Mouse (Mus musculus): ENCODE measurements around the gene Dnmt3a. TPM values are rescaled to one million over a fixed set of nuclear protein-coding genes. Genes with fewer than 3 reads are reported as not detected.

Dnmt3a gene
- polyA plus RNA-seq, 1 experiment from 2014 or later: 116 TPM

GRCm38 (mm10) chr12:3857773-3858172 is 52.0 kb downstream of the Dnmt3a start:
- Histone ChIP-seq H3K9me3 (replicated peaks) (no peaks in the 10 kb centered on the region), H3K4me2 (no peak overlapping the region), H3K27me3 (replicated peaks) (no peaks in the 10 kb centered on the region), H3K9ac (replicated peaks) (no peak overlapping the region), H3K27ac (replicated peaks) (no peak overlapping the region), H3K4me1 (peaks cover 24% of the 10 kb centered on the region), H3K4me3 (replicated peaks) (no peak overlapping the region), H3K36me3 (peaks cover 32% of the 10 kb centered on the region)
- ATAC-seq (ENCODE audit: low FRiP score): no peak
- 85% methylated on average over 9 of the region's 9 CpGs for WGBS

DNA sequence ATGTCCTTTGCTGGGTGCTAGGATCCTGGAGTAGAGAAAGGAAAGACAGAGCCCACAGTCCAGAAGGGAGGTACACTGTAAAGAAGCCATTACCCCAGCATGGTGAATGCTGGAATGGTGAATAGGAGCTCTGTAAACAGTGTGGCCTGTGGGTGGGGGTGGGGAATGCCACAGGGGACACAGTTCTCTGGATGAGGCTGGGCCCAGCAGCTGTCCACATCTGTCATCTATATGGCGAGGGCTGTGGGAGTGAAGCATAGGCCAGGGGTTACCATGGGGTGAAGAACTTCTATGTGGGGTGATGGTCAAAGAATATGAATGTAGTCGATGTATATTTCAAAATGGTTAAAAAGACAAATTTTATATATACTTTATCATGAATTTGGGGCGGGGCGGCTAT is 52.9 kb downstream of the Dnmt3a start:
- Histone ChIP-seq H3K9me3 (replicated peaks) (no peaks in the 10 kb centered on the region), H3K4me3 (replicated peaks) (no peak overlapping the region), H3K27ac (replicated peaks) (no peak overlapping the region), H3K36me3 (peaks cover 32% of the 10 kb centered on the region), H3K4me2 (no peak overlapping the region), H3K9ac (replicated peaks) (no peak overlapping the region), H3K4me1 (peaks cover 24% of the 10 kb centered on the region), H3K27me3 (replicated peaks) (no peaks in the 10 kb centered on the region)
- 91% methylated on average over 4 of the region's 4 CpGs for WGBS
- ATAC-seq (ENCODE audit: low FRiP score): no peak

GRCm38 (mm10) chr12:3859545-3859944 is 53.7 kb downstream of the Dnmt3a start:
- Histone ChIP-seq H3K27me3 (replicated peaks) (no peaks in the 10 kb centered on the region), H3K4me1 (peaks cover 24% of the 10 kb centered on the region), H3K36me3 (peaks cover 29% of the 10 kb centered on the region), H3K4me2 (no peak overlapping the region), H3K9me3 (replicated peaks) (no peaks in the 10 kb centered on the region), H3K4me3 (replicated peaks) (no peak overlapping the region), H3K27ac (replicated peaks) (no peak overlapping the region), H3K9ac (replicated peaks) (no peak overlapping the region)
- 77% methylated on average over 3 of the region's 3 CpGs for WGBS
- no peak for ATAC-seq (ENCODE audit: low FRiP score)

GRCm38 (mm10) chr12:3860005-3860404 is 54.2 kb downstream of the Dnmt3a start:
- H3K27ac ChIP-seq (replicated peaks): no peak overlapping the region
- no peaks in the 10 kb centered on the region for H3K27me3 ChIP-seq (replicated peaks)
- H3K36me3 ChIP-seq: peaks cover 29% of the 10 kb centered on the region
- H3K4me3 ChIP-seq (replicated peaks): no peak overlapping the region
- ATAC-seq (ENCODE audit: low FRiP score): no peak
- H3K9me3 ChIP-seq (replicated peaks): no peaks in the 10 kb centered on the region
- peaks cover 24% of the 10 kb centered on the region for H3K4me1 ChIP-seq
- no peak overlapping the region for H3K4me2 ChIP-seq
- no peak overlapping the region for H3K9ac ChIP-seq (replicated peaks)
- 59% methylated on average over 5 of the region's 5 CpGs for WGBS

DNA sequence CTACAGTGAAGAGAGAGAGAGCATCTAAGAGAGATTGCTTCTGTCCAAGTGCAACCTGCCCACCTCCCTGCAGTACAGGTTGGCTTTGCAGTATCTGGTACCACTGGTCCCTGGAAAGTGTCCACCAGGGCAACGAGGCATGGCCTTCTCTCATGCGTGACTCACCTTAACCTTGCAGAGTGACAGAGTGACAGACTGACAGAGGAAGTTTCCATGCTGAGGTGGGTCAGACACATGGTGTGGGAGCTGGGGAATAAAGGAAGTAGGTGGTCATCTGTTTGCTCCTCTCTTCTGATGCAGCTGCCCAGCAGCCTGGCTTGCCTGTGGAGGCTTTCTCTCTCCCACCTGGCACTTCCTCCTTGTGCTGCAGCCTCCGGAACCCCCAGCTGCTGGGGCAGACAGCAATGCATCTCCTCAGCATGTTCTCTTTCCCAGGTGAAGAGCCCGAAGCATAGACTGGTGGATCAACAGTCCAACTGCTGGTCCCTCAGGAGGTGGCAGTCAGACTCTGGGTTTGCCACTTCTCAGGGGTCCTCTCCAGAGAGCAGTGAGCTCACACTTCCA is 55.9 kb downstream of the Dnmt3a start:
- no peak for ATAC-seq (ENCODE audit: low FRiP score)

DNA sequence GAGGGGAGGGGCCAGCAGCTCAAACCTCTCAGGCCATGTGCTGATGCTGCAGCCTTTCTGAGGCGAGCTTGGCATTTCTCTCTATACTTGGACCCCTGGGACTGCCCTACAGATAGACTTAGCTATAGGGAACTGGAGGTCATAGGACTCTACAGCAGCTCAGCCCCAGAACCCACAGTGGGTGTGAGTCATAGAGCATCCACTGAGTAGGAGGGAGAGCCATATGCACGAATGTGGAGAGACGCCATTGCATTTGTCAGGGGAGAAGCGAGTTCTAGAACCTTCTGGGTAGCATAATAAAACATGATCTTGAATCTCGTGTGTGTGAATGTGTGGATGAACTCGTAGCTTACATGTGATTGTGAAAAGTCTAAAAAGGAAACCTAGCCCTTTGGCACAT is 56.4 kb downstream of the Dnmt3a start:
- H3K9me3 ChIP-seq (replicated peaks): no peaks in the 10 kb centered on the region
- H3K4me1 ChIP-seq: peaks cover 11% of the 10 kb centered on the region
- no peak overlapping the region for H3K4me2 ChIP-seq
- WGBS: 86% methylated on average over 6 of the region's 6 CpGs
- no peaks in the 10 kb centered on the region for H3K27me3 ChIP-seq (replicated peaks)
- H3K9ac ChIP-seq (replicated peaks): no peak overlapping the region
- no peak for ATAC-seq (ENCODE audit: low FRiP score)
- no peak overlapping the region for H3K4me3 ChIP-seq (replicated peaks)
- H3K27ac ChIP-seq (replicated peaks): no peak overlapping the region
- peaks cover 40% of the 10 kb centered on the region for H3K36me3 ChIP-seq

More for the DNA sequence above, 55.9 kb downstream of the Dnmt3a start:
- no peaks in the 10 kb centered on the region for H3K9me3 ChIP-seq (replicated peaks)
- peaks cover 39% of the 10 kb centered on the region for H3K36me3 ChIP-seq
- H3K4me2 ChIP-seq: no peak overlapping the region
- H3K27ac ChIP-seq (replicated peaks): no peak overlapping the region
- no peak overlapping the region for H3K4me3 ChIP-seq (replicated peaks)
- WGBS: 83% methylated on average over 4 of the region's 4 CpGs
- no peaks in the 10 kb centered on the region for H3K27me3 ChIP-seq (replicated peaks)
- peaks cover 11% of the 10 kb centered on the region for H3K4me1 ChIP-seq
- no peak overlapping the region for H3K9ac ChIP-seq (replicated peaks)

DNA sequence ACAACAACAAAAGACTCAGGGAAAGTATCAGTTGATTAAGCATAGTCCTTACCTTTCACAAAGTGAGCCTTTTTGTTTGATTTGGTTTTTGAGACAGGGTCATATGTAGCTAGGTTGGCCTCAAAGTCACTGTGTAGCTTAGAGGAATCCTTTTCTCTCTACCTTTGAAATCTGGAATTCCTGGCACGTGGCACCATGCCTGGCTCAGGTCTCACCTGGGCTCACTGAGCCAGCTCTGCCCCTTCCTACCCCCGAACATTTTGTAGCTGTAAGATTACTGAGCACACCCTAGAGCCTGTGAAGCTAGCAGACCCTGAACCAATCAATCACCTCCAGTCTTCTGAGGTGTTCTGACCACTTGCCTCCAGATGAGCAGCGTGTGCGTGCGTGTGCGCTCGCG is 58.4 kb downstream of the Dnmt3a start:
- Histone ChIP-seq H3K9me3 (replicated peaks) (no peaks in the 10 kb centered on the region), H3K36me3 (peaks cover 44% of the 10 kb centered on the region), H3K9ac (replicated peaks) (no peak overlapping the region), H3K27ac (replicated peaks) (no peak overlapping the region), H3K4me2 (no peak overlapping the region), H3K4me1 (peaks cover 6% of the 10 kb centered on the region), H3K27me3 (replicated peaks) (no peaks in the 10 kb centered on the region), H3K4me3 (replicated peaks) (no peak overlapping the region)
- 95% methylated on average over 8 of the region's 8 CpGs for WGBS
- ATAC-seq (ENCODE audit: low FRiP score): no peak

DNA sequence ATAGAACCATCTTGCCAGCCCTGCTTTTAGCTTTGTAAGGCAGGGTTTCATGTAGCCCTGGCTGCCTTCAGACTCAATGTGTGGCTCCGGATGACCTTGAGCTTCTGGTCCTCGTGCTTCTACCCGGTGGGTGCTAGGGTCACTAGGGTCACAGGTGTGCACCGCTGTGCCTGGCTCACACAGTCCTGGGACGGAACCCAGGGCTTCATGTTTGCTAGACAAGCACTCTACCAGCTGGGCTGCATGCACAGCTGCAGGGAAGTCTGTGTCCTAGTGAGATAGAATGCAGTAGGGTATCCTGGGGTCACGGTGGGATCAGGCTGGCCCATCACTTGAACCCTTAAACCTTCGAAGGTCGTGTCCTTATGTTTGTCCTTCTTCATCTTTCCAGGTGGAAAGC is 59.8 kb downstream of the Dnmt3a start:
- Histone ChIP-seq H3K9ac (replicated peaks) (no peak overlapping the region), H3K27me3 (replicated peaks) (no peaks in the 10 kb centered on the region), H3K9me3 (replicated peaks) (no peaks in the 10 kb centered on the region), H3K36me3 (peaks cover 39% of the 10 kb centered on the region), H3K27ac (replicated peaks) (no peak overlapping the region), H3K4me3 (replicated peaks) (no peak overlapping the region), H3K4me1 (peaks cover 4% of the 10 kb centered on the region), H3K4me2 (no peak overlapping the region)
- WGBS: 90% methylated on average over 8 of the region's 8 CpGs
- no peak for ATAC-seq (ENCODE audit: low FRiP score)

GRCm38 (mm10) chr12:3866654-3867370 is 61.0 kb downstream of the Dnmt3a start:
- 65% methylated on average over 12 of the region's 12 CpGs for WGBS
- H3K27me3 ChIP-seq (replicated peaks): no peaks in the 10 kb centered on the region
- ATAC-seq (ENCODE audit: low FRiP score): 0 out of 2 replicates have a peak, but pooled peaks have one; percentile 13
- H3K27ac ChIP-seq (replicated peaks): no peak overlapping the region
- peaks cover 16% of the 10 kb centered on the region for H3K4me1 ChIP-seq
- H3K9ac ChIP-seq (replicated peaks): no peak overlapping the region
- H3K9me3 ChIP-seq (replicated peaks): no peaks in the 10 kb centered on the region
- H3K36me3 ChIP-seq: peaks cover 36% of the 10 kb centered on the region
- no peak overlapping the region for H3K4me3 ChIP-seq (replicated peaks)
- H3K4me2 ChIP-seq: no peak overlapping the region

DNA sequence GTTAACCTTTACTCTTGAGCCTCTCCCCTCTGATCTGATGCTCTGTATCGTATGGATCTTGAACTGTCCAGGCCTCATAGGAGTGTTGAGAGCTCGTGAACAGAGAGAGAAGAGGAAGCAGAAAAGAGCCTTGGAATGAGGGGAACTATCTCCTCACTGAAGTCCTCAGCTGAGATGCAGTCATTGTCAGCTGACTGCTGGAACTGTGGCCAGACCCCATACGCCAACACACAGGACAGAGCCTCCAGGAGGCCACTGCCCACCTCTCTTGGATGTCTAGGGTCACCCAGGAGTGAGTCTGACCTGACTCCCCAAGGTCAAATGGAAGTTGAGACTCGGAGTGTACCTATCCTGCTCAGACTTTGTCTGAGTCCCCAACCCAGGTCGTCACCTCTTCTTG is 62.3 kb downstream of the Dnmt3a start:
- Histone ChIP-seq H3K27ac (replicated peaks) (no peak overlapping the region; the same call in 1 of the 2 replicates), H3K4me3 (replicated peaks) (no peak overlapping the region), H3K36me3 (peaks cover 32% of the 10 kb centered on the region), H3K9me3 (replicated peaks) (no peaks in the 10 kb centered on the region), H3K4me1 (peaks cover 23% of the 10 kb centered on the region), H3K27me3 (replicated peaks) (no peaks in the 10 kb centered on the region), H3K9ac (replicated peaks) (no peak overlapping the region), H3K4me2 (no peak overlapping the region)
- no peak for ATAC-seq (ENCODE audit: low FRiP score)
- 92% methylated on average over 5 of the region's 5 CpGs for WGBS

- WGBS: 83% methylated on average over 7 of the region's 7 CpGs
- no peak for ATAC-seq (ENCODE audit: low FRiP score)
Observed at GRCm38 (mm10) chr12:3868676-3869458, 63.1 kb downstream of the Dnmt3a start.

GRCm38 (mm10) chr12:3870024-3870423 is 64.2 kb downstream of the Dnmt3a start:
- Histone ChIP-seq H3K4me1 (peaks cover 23% of the 10 kb centered on the region), H3K4me3 (replicated peaks) (no peak overlapping the region), H3K27ac (replicated peaks) (no peak overlapping the region), H3K4me2 (no peak overlapping the region), H3K36me3 (peaks cover 47% of the 10 kb centered on the region), H3K27me3 (replicated peaks) (no peaks in the 10 kb centered on the region), H3K9me3 (replicated peaks) (no peaks in the 10 kb centered on the region), H3K9ac (replicated peaks) (no peak overlapping the region)
- 94% methylated on average over 5 of the region's 5 CpGs for WGBS
- ATAC-seq (ENCODE audit: low FRiP score): no peak

More at GRCm38 (mm10) chr12:3868676-3869458, 63.1 kb downstream of the Dnmt3a start:
- H3K27ac ChIP-seq (replicated peaks): no peak overlapping the region; the same call in 1 of the 2 replicates
- no peak overlapping the region for H3K9ac ChIP-seq (replicated peaks)
- H3K4me2 ChIP-seq: no peak overlapping the region
- H3K9me3 ChIP-seq (replicated peaks): no peaks in the 10 kb centered on the region
- no peak overlapping the region for H3K4me3 ChIP-seq (replicated peaks)
- H3K27me3 ChIP-seq (replicated peaks): no peaks in the 10 kb centered on the region
- H3K36me3 ChIP-seq: peaks cover 39% of the 10 kb centered on the region
- H3K4me1 ChIP-seq: peaks cover 23% of the 10 kb centered on the region

All from neural tube, embryonic 15.5 days (tissue).